In the genomic region with DNA sequence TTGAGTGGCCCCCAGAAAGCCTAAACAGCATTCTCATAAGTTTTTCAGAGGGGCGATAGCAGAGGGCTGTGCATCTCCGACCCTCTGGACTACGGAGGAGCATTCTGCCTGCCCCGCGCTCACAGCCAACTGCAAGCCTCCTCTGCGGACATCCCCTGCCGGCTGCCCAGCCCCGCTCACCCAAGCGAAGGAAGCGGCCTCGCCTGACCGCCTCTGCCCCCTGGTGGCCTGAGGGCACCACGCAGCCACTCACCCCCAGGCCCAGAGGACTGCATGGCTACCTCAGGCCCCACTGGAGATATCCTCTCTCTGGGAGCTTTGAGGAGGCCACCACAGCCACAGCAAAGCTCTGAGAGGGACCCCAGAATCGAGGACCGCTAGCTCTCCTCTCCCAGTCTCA, we compare ENCODE assay signal across 8 mouse cellular contexts. TPM values are rescaled to one million over a fixed set of nuclear protein-coding genes. Genes with fewer than 3 reads are reported as not detected.
A peak's percentile ranks its signal among the peaks of the same experiment; 100 is the strongest.
DNase-seq lines count a peak whose midpoint lies in the region; ATAC-seq and TF ChIP-seq lines count a peak whose summit lies in the region.

No protein-coding gene starts in this region.

- no peak overlapping the region for H3K9ac ChIP-seq in embryonic facial prominence, embryonic 12.5 days
- H3K9ac ChIP-seq in liver, adult 2 months (ENCODE audit: low read depth, low read length): no peak overlapping the region
- H3K9ac ChIP-seq in stomach, embryonic 14.5 days (replicated peaks; ENCODE audit: low read depth, low read length): no peak overlapping the region

- peaks cover 7% of the 10 kb centered on the region; the same call in 1 of the 2 replicates for H3K27me3 ChIP-seq in embryonic facial prominence, embryonic 12.5 days
- no peaks in the 10 kb centered on the region for H3K27me3 ChIP-seq in kidney, adult 2 months (replicated peaks; ENCODE audit: control insufficient read depth, insufficient read depth, low read length)
- H3K27me3 ChIP-seq in liver, adult 2 months (ENCODE audit: control insufficient read depth, insufficient read depth, low read length): no peaks in the 10 kb centered on the region
- no peaks in the 10 kb centered on the region for H3K27me3 ChIP-seq in stomach, embryonic 14.5 days (ENCODE audit: control insufficient read depth, insufficient read depth, low read length)

- peak; percentile 73 for TF ChIP-seq CTCF in kidney, adult 2 months (conservative IDR thresholded peaks at IDR 0.05; ENCODE audit: insufficient read depth, insufficient read length, low read depth, low read length)
- TF ChIP-seq CTCF in liver, adult 2 months (IDR thresholded peaks at IDR 0.05; ENCODE audit: low read depth, low read length): peak; percentile 84

- peaks cover 15% of the 10 kb centered on the region; the same call in 1 of the 2 replicates for H3K4me1 ChIP-seq in embryonic facial prominence, embryonic 12.5 days
- H3K4me1 ChIP-seq in kidney, adult 2 months (ENCODE audit: control insufficient read depth, insufficient read depth, low read length): no peaks in the 10 kb centered on the region
- no peaks in the 10 kb centered on the region for H3K4me1 ChIP-seq in liver, adult 2 months (ENCODE audit: control insufficient read depth, insufficient read depth, low read length)
- H3K4me1 ChIP-seq in stomach, embryonic 14.5 days (ENCODE audit: control insufficient read depth, insufficient read depth, low read length): peaks cover 16% of the 10 kb centered on the region; the same call in 1 of the 2 replicates

- TF ChIP-seq POLR2A in kidney, adult 2 months (IDR thresholded peaks at IDR 0.05; ENCODE audit: low read depth, low read length): no peak
- TF ChIP-seq POLR2A in liver, adult 2 months (IDR thresholded peaks at IDR 0.05; ENCODE audit: extremely low read depth, insufficient read depth, low read length): no peak

- 0 out of 2 replicates have a peak overlapping the region, but pooled peaks have one; percentile 33 for H3K27ac ChIP-seq in embryonic facial prominence, embryonic 12.5 days
- no peak overlapping the region for H3K27ac ChIP-seq in kidney, adult 2 months (ENCODE audit: insufficient read depth, low read depth, low read length)
- H3K27ac ChIP-seq in liver, adult 2 months (replicated peaks; ENCODE audit: insufficient read depth, low read depth, low read length): no peak overlapping the region
- no peak overlapping the region for H3K27ac ChIP-seq in stomach, embryonic 14.5 days (ENCODE audit: low read length)

- ATAC-seq in monocyte, adult 5-6 weeks (replicated peaks; ENCODE audit: insufficient number of reproducible peaks, low FRiP score, low TSS enrichment, poor library complexity, severe bottlenecking): no peak
- 0 out of 2 replicates have a peak, but pooled peaks have one; percentile 7 for ATAC-seq in embryonic facial prominence, embryonic 12.5 days (ENCODE audit: insufficient number of reproducible peaks, insufficient read depth, low FRiP score, low TSS enrichment)
- peak; percentile 72; the same call in 1 of the 2 replicates for ATAC-seq in stomach, embryonic 14.5 days (ENCODE audit: insufficient number of reproducible peaks, insufficient read depth, low FRiP score, low read depth)

- 6% methylated on average over 15 of the region's 15 CpGs for WGBS in embryonic facial prominence, embryonic 12.5 days
- WGBS in kidney, adult 2 months: 7% methylated on average over 15 of the region's 15 CpGs
- 10% methylated on average over 15 of the region's 15 CpGs for WGBS in liver, adult 2 months
- WGBS in stomach, embryonic 14.5 days: 7% methylated on average over 15 of the region's 15 CpGs

- H3K36me3 ChIP-seq in embryonic facial prominence, embryonic 12.5 days: no peaks in the 10 kb centered on the region
- no peaks in the 10 kb centered on the region for H3K36me3 ChIP-seq in kidney, adult 2 months (ENCODE audit: control insufficient read depth, insufficient read depth, low read length)
- no peaks in the 10 kb centered on the region for H3K36me3 ChIP-seq in liver, adult 2 months (ENCODE audit: control insufficient read depth, insufficient read depth, low read length)
- H3K36me3 ChIP-seq in stomach, embryonic 14.5 days (ENCODE audit: control insufficient read depth, insufficient read depth, low read length): no peaks in the 10 kb centered on the region

- peak overlapping the region; percentile 35 for H3K4me2 ChIP-seq in embryonic facial prominence, embryonic 12.5 days (replicated peaks)
- no peak overlapping the region for H3K4me2 ChIP-seq in stomach, embryonic 14.5 days (replicated peaks; ENCODE audit: low read depth, low read length)

- no peak overlapping the region for H3K4me3 ChIP-seq in embryonic facial prominence, embryonic 12.5 days
- no peak overlapping the region for H3K4me3 ChIP-seq in kidney, adult 2 months (ENCODE audit: insufficient read depth, low read depth, low read length)
- H3K4me3 ChIP-seq in liver, adult 2 months (ENCODE audit: insufficient read depth, low read depth, low read length): no peak overlapping the region
- no peak overlapping the region for H3K4me3 ChIP-seq in stomach, embryonic 14.5 days (ENCODE audit: low read depth, low read length)

- no peaks in the 10 kb centered on the region for H3K79me2 ChIP-seq in liver, adult 2 months (ENCODE audit: control insufficient read depth, insufficient read depth, low read length)

- no peaks in the 10 kb centered on the region for H3K9me3 ChIP-seq in embryonic facial prominence, embryonic 12.5 days
- H3K9me3 ChIP-seq in stomach, embryonic 14.5 days (ENCODE audit: control insufficient read depth, low read depth, low read length): no peaks in the 10 kb centered on the region

- DNase-seq in monocyte, adult 2 months (ENCODE audit: low read depth in 1 of 2, low spot score in 2 of 2): peak; percentile 5 to 18
- peak; percentile 41 to 54 for DNase-seq in heart, adult 9 months (ENCODE audit: low spot score in 2 of 2)
- DNase-seq in kidney, adult 2 months: peak; percentile 57
- no peak for DNase-seq in liver, adult 2 months (ENCODE audit: extremely low read depth, low read depth, low spot score)
- DNase-seq in naive thymus-derived CD4-positive, alpha-beta T cell, adult 2 months (ENCODE audit: low read depth): peak; percentile 44

RNA-seq across cellular contexts. Expression of a gene that starts 58.8 kb away (rescaled TPM):
- total RNA-seq in monocyte, adult 5-6 weeks (2017): not detected in 3 replicates
- 316 and 347 TPM in 2 replicates for polyA plus RNA-seq in embryonic facial prominence, embryonic 12.5 days (2016; fragmentation: Nextera tagmentation; extraction: Ambion mirVana)
- 3.4 and 4.6 TPM in 2 replicates for polyA plus RNA-seq in kidney, adult 2 months (2012; rRNA removed)
- total RNA-seq in liver, adult 2 months (2014; rRNA removed): not detected in 2 replicates
- 0.05 TPM in 1 of 2 replicates, not detected in the other for polyA plus RNA-seq in liver, adult 2 months (2012; rRNA removed)
- 477 and 553 TPM in 2 replicates for polyA plus RNA-seq in stomach, embryonic 14.5 days (2014; fragmentation: Nextera tagmentation; extraction: Ambion mirVana)

Comparison
In these comparisons a context has a peak if more than half of its experiments do, and no peak if none do; other contexts are left out.
1. RNA of a gene that starts 58.8 kb away (polyA plus RNA-seq): 477 to 553 TPM in stomach, embryonic 14.5 days and 316 to 347 TPM in embryonic facial prominence, embryonic 12.5 days; 3.4 to 4.6 TPM in kidney, adult 2 months and 0.05 TPM in liver, adult 2 months; every median in the first group is over 10 times any median in the second.